Mouse (Mus musculus) thymus, adult 2 months (tissue): ENCODE measurements around the gene Smg6. TPM values are rescaled to one million over a fixed set of nuclear protein-coding genes. Genes with fewer than 3 reads are reported as not detected.

Source experiments
- DNase-seq: peaks from one replicate; pipeline ENCODE4 v3.0.0; 2021
- H3K27ac ChIP-seq: fragments of 200-500 bp; 2 replicates; pipeline ENCODE4 v1.5.1; 2012; ENCODE audit warnings: low read length, control low read depth; ENCODE audit not compliant: control insufficient read depth, insufficient read depth
- H3K27me3 ChIP-seq: fragments of 200-500 bp; 2 replicates; pipeline ENCODE4 v1.6.1; 2012; ENCODE audit warnings: mild to moderate bottlenecking, low read length, moderate library complexity, mixed read lengths; ENCODE audit not compliant: control insufficient read depth, insufficient read depth
- H3K36me3 ChIP-seq: fragments of 200-500 bp; 2 replicates; pipeline ENCODE4 v1.6.1; 2012; ENCODE audit warnings: mild to moderate bottlenecking, low read length, moderate library complexity; ENCODE audit not compliant: control insufficient read depth, insufficient read depth
- H3K4me1 ChIP-seq: fragments of 200-500 bp; replicated peaks from 2 replicates; pipeline ENCODE4 v1.6.1; 2012; ENCODE audit warnings: low read length; ENCODE audit not compliant: control insufficient read depth, insufficient read depth
- H3K4me3 ChIP-seq: fragments of 200-500 bp; 2 replicates; pipeline ENCODE4 v1.5.1; 2012; ENCODE audit warnings: mild to moderate bottlenecking, low read length, control low read depth, moderate library complexity; ENCODE audit not compliant: control insufficient read depth, insufficient read depth
- CTCF ChIP-seq: fragments of 200-500 bp; IDR thresholded peaks from 2 replicates; pipeline ENCODE4 v1.5.1; 2012; ENCODE audit warnings: mild to moderate bottlenecking, control low read depth, low read length, moderate library complexity, borderline replicate concordance; ENCODE audit not compliant: control insufficient read depth, poor library complexity, insufficient read depth; ENCODE audit errors: extremely low read depth
- POLR2A ChIP-seq: fragments of 200-500 bp; IDR thresholded peaks from 2 replicates; pipeline ENCODE4 v1.6.1; 2012; ENCODE audit warnings: mild to moderate bottlenecking, low read length, control low read depth, moderate library complexity; ENCODE audit not compliant: control insufficient read depth, poor library complexity, insufficient read depth; ENCODE audit errors: extremely low read depth
- WGBS: fragments of 180-500 bp; shearing (Covaris S2); methylation state at CpG from one replicate; pipeline ENCODE4 v1.1.7; 2018; 5-methylcytosine and 5-hydroxymethylcytosine counted together
- polyA plus RNA-seq: library from polyadenylated mRNA; depleted of rRNA; stranded (reverse); fragments of >200 nt; gene quantifications from 2 replicates; pipeline ENCODE4 v1.2.3, GENCODE M21; 2012

Gene Smg6
- polyA plus RNA-seq, 1 experiment: 69.7 TPM

- Histone ChIP-seq H3K4me1 (peaks cover 13% of the 10 kb centered on the region), H3K36me3 (no peaks in the 10 kb centered on the region), H3K27ac (peak overlapping the region; percentile 87), H3K4me3 (no peak overlapping the region), H3K27me3 (no peaks in the 10 kb centered on the region)
- 58% methylated on average over 2 of the region's 2 CpGs for WGBS
- no peak for DNase-seq
- no peak for TF ChIP-seq POLR2A
- TF ChIP-seq CTCF: no peak
These were observed 33.9 kb downstream of the Smg6 start for GRCm38 (mm10) chr11:74959501-74959900.

- H3K27me3 ChIP-seq: no peaks in the 10 kb centered on the region
- TF ChIP-seq CTCF (no peak), POLR2A (no peak)
- DNase-seq: peak; percentile 21
- 12% methylated on average over 9 of the region's 9 CpGs for WGBS
- peaks cover 10% of the 10 kb centered on the region for H3K4me1 ChIP-seq
- peak overlapping the region; percentile 87 for H3K27ac ChIP-seq
- no peaks in the 10 kb centered on the region for H3K36me3 ChIP-seq
- H3K4me3 ChIP-seq: no peak overlapping the region
These were observed 34.5 kb downstream of the Smg6 start for GRCm38 (mm10) chr11:74960031-74960551.

- TF ChIP-seq POLR2A: no peak
- TF ChIP-seq CTCF: no peak
- Histone ChIP-seq H3K27ac (no peak overlapping the region), H3K36me3 (no peaks in the 10 kb centered on the region), H3K4me3 (no peak overlapping the region), H3K4me1 (peaks cover 10% of the 10 kb centered on the region), H3K27me3 (no peaks in the 10 kb centered on the region)
- DNase-seq: no peak
These were observed 36.3 kb downstream of the Smg6 start for GRCm38 (mm10) chr11:74961953-74962352.

GRCm38 (mm10) chr11:74962846-74963407 is 37.3 kb downstream of the Smg6 start:
- WGBS: 77% methylated on average over 2 of the region's 2 CpGs
- DNase-seq: no peak
- Histone ChIP-seq H3K27me3 (no peaks in the 10 kb centered on the region), H3K4me1 (peaks cover 10% of the 10 kb centered on the region), H3K27ac (no peak overlapping the region), H3K36me3 (no peaks in the 10 kb centered on the region), H3K4me3 (no peak overlapping the region)
- no peak for TF ChIP-seq CTCF
- no peak for TF ChIP-seq POLR2A

GRCm38 (mm10) chr11:74965516-74965915 is 39.9 kb downstream of the Smg6 start:
- H3K4me3 ChIP-seq: no peak overlapping the region
- TF ChIP-seq CTCF (no peak), POLR2A (no peak)
- WGBS: 96% methylated on average over 3 of the region's 3 CpGs
- H3K36me3 ChIP-seq: no peaks in the 10 kb centered on the region
- H3K27me3 ChIP-seq: no peaks in the 10 kb centered on the region
- no peak overlapping the region for H3K27ac ChIP-seq
- H3K4me1 ChIP-seq: peaks cover under 1% of the 10 kb centered on the region; the same call in 1 of the 2 replicates
- no peak for DNase-seq

- H3K27ac ChIP-seq: no peak overlapping the region
- no peaks in the 10 kb centered on the region for H3K36me3 ChIP-seq
- no peak overlapping the region for H3K4me3 ChIP-seq
- no peak for TF ChIP-seq POLR2A
- TF ChIP-seq CTCF: no peak
- 93% methylated on average over 7 of the region's 7 CpGs for WGBS
- H3K4me1 ChIP-seq: no peaks in the 10 kb centered on the region
- no peaks in the 10 kb centered on the region for H3K27me3 ChIP-seq
- no peak for DNase-seq
These were observed 47.9 kb downstream of the Smg6 start for GRCm38 (mm10) chr11:74973290-74974157.
